Mouse (Mus musculus) kidney, embryonic 16.5 days (tissue): ENCODE results near the gene F8. TPM values are rescaled to one million over a fixed set of nuclear protein-coding genes. Genes with fewer than 3 reads are reported as not detected.
"Not testable (repeated sequence)": the region's sequence is repeated elsewhere in the genome, so short reads cannot be mapped to it uniquely, and the experiment has no call there.

Experiments used
- ATAC-seq: fragments of 200-750 bp; cut with Nextera tagmentation; 2 replicates; pipeline ENCODE4 v1.8.0; 2017; ENCODE audit warnings: moderate TSS enrichment; ENCODE audit not compliant: low FRiP score, low TSS enrichment
- H3K27ac ChIP-seq: fragments of 300-500 bp; sonication (generic); 2 replicates; pipeline ENCODE4 v1.5.1; 2014; ENCODE audit warnings: low read length
- H3K27me3 ChIP-seq: fragments of 300-500 bp; sonication (generic); 2 replicates; pipeline ENCODE4 v1.6.1; 2014; ENCODE audit warnings: low read length, control low read depth, mixed read lengths; ENCODE audit not compliant: insufficient read depth
- H3K36me3 ChIP-seq: fragments of 300-500 bp; sonication (generic); 2 replicates; pipeline ENCODE4 v1.6.1; 2014; ENCODE audit warnings: low read length, control low read depth, mixed read lengths; ENCODE audit not compliant: insufficient read depth
- H3K4me1 ChIP-seq: fragments of 300-500 bp; sonication (generic); 2 replicates; pipeline ENCODE4 v1.6.1; 2014; ENCODE audit warnings: low read length, control low read depth, mixed read lengths; ENCODE audit not compliant: insufficient read depth
- H3K4me2 ChIP-seq: fragments of 300-500 bp; sonication (generic); replicated peaks from 2 replicates; pipeline ENCODE4 v1.6.1; 2014; ENCODE audit warnings: low read depth, low read length
- H3K4me3 ChIP-seq: fragments of 300-500 bp; sonication (generic); 2 replicates; pipeline ENCODE4 v1.5.1; 2014; ENCODE audit warnings: mild to moderate bottlenecking, low read length
- H3K9ac ChIP-seq: fragments of 300-500 bp; sonication (generic); replicated peaks from 2 replicates; pipeline ENCODE4 v1.6.1; 2014; ENCODE audit warnings: low read length
- H3K9me3 ChIP-seq: fragments of 300-500 bp; sonication (generic); 2 replicates; pipeline ENCODE4 v1.6.1; 2016; ENCODE audit warnings: low read length, control low read depth
- WGBS: fragments of 180-500 bp; shearing (Covaris S2); extraction: QIAGEN DNeasy Blood & Tissue Kit; methylation state at CpG from one replicate; pipeline ENCODE4 v1.1.7; 2014; 5-methylcytosine and 5-hydroxymethylcytosine counted together
- polyA plus RNA-seq: library from polyadenylated mRNA; unstranded; fragments of >200 nt; fragmentation: Nextera tagmentation; extraction: Ambion mirVana; gene quantifications from 2 replicates; pipeline ENCODE4 v1.2.1, GENCODE M21; 2015

F8 gene
- polyA plus RNA-seq, 1 experiment from 2014 or later: 3.0 TPM

GRCm38 (mm10) chrX:75150304-75150703, 232.1 kb downstream of the F8 start:
- ATAC-seq: no peak
- no peak overlapping the region for H3K4me2 ChIP-seq
- 69% methylated on average over 2 of the region's 2 CpGs for WGBS
- H3K9ac ChIP-seq: no peak overlapping the region
- no peaks in the 10 kb centered on the region for H3K9me3 ChIP-seq
- H3K27ac ChIP-seq: no peak overlapping the region
- no peaks in the 10 kb centered on the region for H3K4me1 ChIP-seq
- no peak overlapping the region for H3K4me3 ChIP-seq
- H3K27me3 ChIP-seq: no peaks in the 10 kb centered on the region
- H3K36me3 ChIP-seq: no peaks in the 10 kb centered on the region

GRCm38 (mm10) chrX:75148414-75148813, 234.0 kb downstream of the F8 start:
- Histone ChIP-seq H3K4me1 (no peaks in the 10 kb centered on the region), H3K27ac (no peak overlapping the region), H3K27me3 (no peaks in the 10 kb centered on the region), H3K4me3 (no peak overlapping the region), H3K9ac (no peak overlapping the region), H3K9me3 (no peaks in the 10 kb centered on the region), H3K4me2 (no peak overlapping the region), H3K36me3 (no peaks in the 10 kb centered on the region)
- no peak for ATAC-seq
- WGBS: 78% methylated on average over 4 of the region's 4 CpGs

- H3K9me3 ChIP-seq, H3K4me1 ChIP-seq, H3K36me3 ChIP-seq, H3K27me3 ChIP-seq, H3K27ac ChIP-seq: not testable (repeated sequence)
- 29% methylated on average over 18 of the region's 42 CpGs for WGBS
- peak overlapping the region; percentile 57 for H3K4me2 ChIP-seq
- peak overlapping the region; percentile 35 for H3K4me3 ChIP-seq
- H3K9ac ChIP-seq: 0 out of 2 replicates have a peak overlapping the region, but pooled peaks have one; percentile 22
- peak; percentile 69 for ATAC-seq
Measured at GRCm38 (mm10) chrX:75143124-75143555, 239.3 kb downstream of the F8 start.

- Histone ChIP-seq H3K9ac (no peak overlapping the region), H3K27me3 (no peaks in the 10 kb centered on the region), H3K4me2 (no peak overlapping the region), H3K9me3 (no peaks in the 10 kb centered on the region), H3K36me3 (no peaks in the 10 kb centered on the region), H3K4me3 (no peak overlapping the region), H3K4me1 (no peaks in the 10 kb centered on the region), H3K27ac (no peak overlapping the region)
- ATAC-seq: no peak
- WGBS: 90% methylated on average over 2 of the region's 2 CpGs
Measured at GRCm38 (mm10) chrX:75138182-75138581, 244.2 kb downstream of the F8 start.

GRCm38 (mm10) chrX:75137729-75138128, 244.7 kb downstream of the F8 start:
- H3K9me3 ChIP-seq: no peaks in the 10 kb centered on the region
- H3K36me3 ChIP-seq: no peaks in the 10 kb centered on the region
- no peak overlapping the region for H3K4me3 ChIP-seq
- no peak overlapping the region for H3K9ac ChIP-seq
- no peak overlapping the region for H3K4me2 ChIP-seq
- no peaks in the 10 kb centered on the region for H3K4me1 ChIP-seq
- ATAC-seq: no peak
- whole genome bisulfite sequencing: 82% methylated on average over 2 of the region's 2 CpGs
- H3K27ac ChIP-seq: no peak overlapping the region
- no peaks in the 10 kb centered on the region for H3K27me3 ChIP-seq

- Histone ChIP-seq H3K4me2 (no peak overlapping the region), H3K27ac (no peak overlapping the region), H3K4me1 (no peaks in the 10 kb centered on the region), H3K4me3 (no peak overlapping the region), H3K9ac (no peak overlapping the region), H3K27me3 (no peaks in the 10 kb centered on the region), H3K36me3 (no peaks in the 10 kb centered on the region), H3K9me3 (no peaks in the 10 kb centered on the region)
- no peak for ATAC-seq
Measured at GRCm38 (mm10) chrX:75136938-75137337, 245.5 kb downstream of the F8 start.

GRCm38 (mm10) chrX:75130467-75131160, 251.8 kb downstream of the F8 start, which contains the start of gene Mpp1:
TSS of gene Mpp1 (minus strand) at chrX:75131016.
- Histone ChIP-seq H3K9me3 (no peaks in the 10 kb centered on the region), H3K9ac (peak within 1 kb of the TSS; percentile 75), H3K36me3 (no peaks in the 10 kb centered on the region), H3K4me3 (peak within 1 kb of the TSS; percentile 62), H3K4me2 (peak within 1 kb of the TSS; percentile 53), H3K4me1 (no peaks in the 10 kb centered on the region), H3K27ac (peak within 1 kb of the TSS; percentile 61; the same call in 1 of the 2 replicates), H3K27me3 (no peaks in the 10 kb centered on the region)
- 18% methylated on average over 36 of the region's 36 CpGs for WGBS
- peak; percentile 99 for ATAC-seq

GRCm38 (mm10) chrX:75129474-75129873, 252.9 kb downstream of the F8 start:
- ATAC-seq: no peak
- Histone ChIP-seq H3K4me2 (peak overlapping the region; percentile 16; the same call in 1 of the 2 replicates), H3K9me3 (no peaks in the 10 kb centered on the region), H3K4me1 (no peaks in the 10 kb centered on the region), H3K36me3 (peaks cover 8% of the 10 kb centered on the region; the same call in 1 of the 2 replicates), H3K27me3 (no peaks in the 10 kb centered on the region), H3K9ac (no peak overlapping the region), H3K4me3 (peak overlapping the region; percentile 15; the same call in 1 of the 2 replicates), H3K27ac (no peak overlapping the region)
- WGBS: 63% methylated on average over 2 of the region's 2 CpGs

- Histone ChIP-seq H3K9me3 (no peaks in the 10 kb centered on the region), H3K9ac (no peak overlapping the region), H3K27me3 (no peaks in the 10 kb centered on the region), H3K4me2 (no peak overlapping the region), H3K27ac (no peak overlapping the region), H3K4me3 (no peak overlapping the region), H3K36me3 (peaks cover 8% of the 10 kb centered on the region; the same call in 1 of the 2 replicates), H3K4me1 (no peaks in the 10 kb centered on the region)
- ATAC-seq: no peak
Measured at GRCm38 (mm10) chrX:75128333-75128980, 254.0 kb downstream of the F8 start.

GRCm38 (mm10) chrX:75126893-75127292, 255.5 kb downstream of the F8 start:
- Histone ChIP-seq H3K4me3 (no peak overlapping the region), H3K9ac (no peak overlapping the region), H3K4me1 (no peaks in the 10 kb centered on the region), H3K36me3 (peaks cover 8% of the 10 kb centered on the region; the same call in 1 of the 2 replicates), H3K4me2 (no peak overlapping the region), H3K27ac (no peak overlapping the region), H3K27me3 (no peaks in the 10 kb centered on the region), H3K9me3 (no peaks in the 10 kb centered on the region)
- no peak for ATAC-seq
